Mouse (Mus musculus) cerebellum, adult 2 months (tissue): ENCODE measurements at regions not wholly inside any gene's neighbourhood (a gene's known extent, or its start where the extent isn't known, plus 50 kb on each side); places are given as distances from the start of the nearest gene placed in this dataset.

Experiments
- DNase-seq, 2 experiments: peaks; one replicate each; pipeline ENCODE4 v3.0.0; 2021
- H3K27ac ChIP-seq: fragments of 200-500 bp; 2 replicates; pipeline ENCODE4 v1.5.1; 2012; ENCODE audit warnings: low read length, control low read depth, inconsistent platforms; ENCODE audit not compliant: insufficient read depth
- H3K27me3 ChIP-seq: fragments of 200-500 bp; 2 replicates; pipeline ENCODE4 v1.6.1; 2012; ENCODE audit warnings: inconsistent platforms, mild to moderate bottlenecking, low read length, moderate library complexity; ENCODE audit not compliant: control insufficient read depth, insufficient read depth
- H3K4me1 ChIP-seq: fragments of 200-500 bp; 2 replicates; pipeline ENCODE4 v1.6.1; 2011; ENCODE audit warnings: low read length; ENCODE audit not compliant: control insufficient read depth, insufficient read depth
- H3K4me3 ChIP-seq: fragments of 200-500 bp; replicated peaks from 2 replicates; pipeline ENCODE3; 2011; ENCODE audit warnings: mild to moderate bottlenecking, low read depth, low read length, control low read depth; ENCODE audit not compliant: insufficient read depth
- CTCF ChIP-seq: fragments of 200-500 bp; IDR thresholded peaks from 2 replicates; pipeline ENCODE4 v1.5.1; 2011; ENCODE audit warnings: low read depth, mild to moderate bottlenecking, control low read depth, low read length, moderate library complexity, borderline replicate concordance; ENCODE audit not compliant: insufficient read depth
- POLR2A ChIP-seq: fragments of 200-500 bp; IDR thresholded peaks from 2 replicates; pipeline ENCODE4 v1.6.1; 2011; ENCODE audit warnings: low read length, control low read depth, borderline replicate concordance; ENCODE audit not compliant: insufficient read depth
- WGBS: fragments of 180-500 bp; shearing (Covaris S2); methylation state at CpG from one replicate; pipeline ENCODE4 v1.1.7; 2018; 5-methylcytosine and 5-hydroxymethylcytosine counted together

DNA sequence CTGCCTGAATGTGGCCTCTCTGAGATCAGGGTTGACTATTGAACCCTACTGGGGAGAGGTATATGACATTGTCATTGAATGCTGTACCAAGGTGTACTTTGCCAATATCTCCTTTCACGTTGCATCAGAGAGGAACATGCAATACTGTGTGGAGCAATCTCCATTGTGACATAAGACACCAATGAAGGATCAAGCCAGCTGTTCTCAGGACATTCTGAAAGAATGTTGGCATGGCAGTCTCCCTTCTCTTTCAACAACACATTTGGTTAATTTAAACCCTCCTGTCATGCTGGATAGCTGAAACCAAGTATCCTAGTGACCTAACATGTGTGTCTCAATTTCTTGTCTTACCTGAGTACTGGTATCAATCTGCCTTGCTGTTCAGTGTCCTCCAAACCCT lies 159.5 kb downstream of the Ttc8 start:
- no peak overlapping the region for H3K27ac ChIP-seq
- 81% methylated on average over 1 of the region's 1 CpGs for WGBS
- H3K4me1 ChIP-seq: no peaks in the 10 kb centered on the region
- no peak overlapping the region for H3K4me3 ChIP-seq
- H3K27me3 ChIP-seq: no peaks in the 10 kb centered on the region
- TF ChIP-seq CTCF: no peak
- no peak for DNase-seq

DNA sequence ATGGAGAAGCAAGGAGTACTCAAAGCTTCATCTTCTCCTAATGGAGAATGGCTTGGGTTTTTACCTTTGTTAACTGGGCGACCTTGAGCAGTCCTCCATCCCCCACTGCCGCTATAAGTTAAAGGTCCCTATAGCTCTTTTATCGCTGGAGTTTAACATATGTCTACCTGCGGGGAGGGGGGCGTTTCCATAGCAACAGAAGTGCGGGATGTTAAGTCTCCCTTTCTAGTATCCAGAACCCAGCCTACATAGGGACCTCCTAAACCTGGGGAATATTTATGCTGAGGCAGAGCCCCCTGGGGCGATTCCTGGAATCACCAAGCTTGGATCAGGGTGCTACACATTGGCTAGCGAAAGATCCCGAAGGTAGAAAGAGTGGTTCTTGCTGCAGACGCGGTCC lies 163.2 kb downstream of the Ttc8 start:
- no peak overlapping the region for H3K4me3 ChIP-seq
- DNase-seq: no peak
- TF ChIP-seq CTCF (no peak), POLR2A (no peak)
- H3K27ac ChIP-seq: no peak overlapping the region
- no peaks in the 10 kb centered on the region for H3K27me3 ChIP-seq
- H3K4me1 ChIP-seq: no peaks in the 10 kb centered on the region
- WGBS: 53% methylated on average over 11 of the region's 11 CpGs

DNA sequence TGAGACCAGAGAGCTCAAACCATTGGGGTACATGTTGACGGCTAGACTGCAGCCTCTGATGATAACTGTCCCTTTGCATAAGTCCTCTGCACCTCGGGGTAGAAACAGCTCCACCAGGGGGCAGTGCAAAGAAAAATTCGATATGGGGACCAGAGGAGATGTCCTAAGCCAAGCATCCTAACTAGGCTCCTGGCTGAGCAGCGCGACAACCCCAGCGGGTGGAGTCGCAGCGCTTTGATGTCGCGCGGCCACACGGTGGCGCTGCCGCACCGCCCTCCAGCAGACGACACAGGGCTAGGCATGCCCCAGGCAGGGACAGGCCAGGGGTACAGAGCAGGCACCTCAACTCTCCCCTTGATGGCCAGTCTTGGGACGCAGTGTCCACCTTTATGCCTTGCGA lies 163.8 kb downstream of the Ttc8 start:
- Histone ChIP-seq H3K4me3 (no peak overlapping the region), H3K27ac (no peak overlapping the region), H3K4me1 (no peaks in the 10 kb centered on the region), H3K27me3 (no peaks in the 10 kb centered on the region)
- TF ChIP-seq POLR2A (no peak), CTCF (peak; percentile 99)
- under 1% methylated on average over 18 of the region's 18 CpGs for WGBS
- peak; percentile 89 to 91 for DNase-seq

DNA sequence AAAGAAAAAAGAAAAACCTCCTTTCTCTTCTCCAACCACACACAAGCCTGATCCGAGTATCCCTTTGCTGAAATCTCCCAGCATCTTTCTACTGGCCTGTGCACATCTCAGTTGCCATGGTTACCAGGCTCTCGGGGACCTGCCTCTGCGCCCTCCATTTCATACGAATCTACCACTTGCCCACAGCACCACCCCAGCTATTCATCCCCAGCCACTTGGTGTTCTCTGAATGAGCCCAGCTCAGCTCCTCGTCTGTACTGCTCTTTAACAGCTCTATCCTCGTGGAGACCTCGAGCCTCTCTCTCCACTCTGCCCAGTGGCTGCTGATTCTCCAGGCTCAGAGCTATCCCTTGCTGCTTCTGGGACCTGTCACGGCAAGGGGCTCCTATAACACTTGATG lies 166.9 kb downstream of the Ttc8 start:
- WGBS: 59% methylated on average over 8 of the region's 8 CpGs

DNA sequence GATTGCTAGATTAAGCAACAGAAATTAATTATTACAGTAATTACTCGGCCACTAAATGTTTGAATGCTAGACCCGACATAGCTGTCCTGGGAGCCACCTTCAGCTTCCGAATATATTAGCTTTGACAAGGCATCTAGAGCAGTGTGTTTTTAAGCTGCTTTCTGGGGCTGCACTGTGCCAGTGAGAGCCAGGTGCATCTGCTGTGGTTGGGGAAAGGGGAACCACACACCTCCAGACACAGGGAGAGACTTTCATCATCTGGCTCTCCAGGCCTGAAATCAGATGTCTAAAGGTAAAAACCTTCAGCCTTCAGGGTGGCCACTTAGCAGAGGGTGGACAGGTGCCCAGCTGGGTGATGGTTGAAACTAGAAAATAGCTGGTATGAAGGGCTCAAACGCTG lies 171.4 kb downstream of the Ttc8 start:
- no peaks in the 10 kb centered on the region for H3K4me1 ChIP-seq
- TF ChIP-seq CTCF (no peak), POLR2A (no peak)
- H3K27me3 ChIP-seq: no peaks in the 10 kb centered on the region
- WGBS: 69% methylated on average over 4 of the region's 4 CpGs
- DNase-seq: no peak
- no peak overlapping the region for H3K27ac ChIP-seq
- no peak overlapping the region for H3K4me3 ChIP-seq

More for the DNA sequence above, 166.9 kb downstream of the Ttc8 start:
- no peaks in the 10 kb centered on the region for H3K4me1 ChIP-seq
- H3K27me3 ChIP-seq: no peaks in the 10 kb centered on the region
- no peak overlapping the region for H3K27ac ChIP-seq
- no peak for TF ChIP-seq CTCF
- no peak for DNase-seq
- H3K4me3 ChIP-seq: no peak overlapping the region

DNA sequence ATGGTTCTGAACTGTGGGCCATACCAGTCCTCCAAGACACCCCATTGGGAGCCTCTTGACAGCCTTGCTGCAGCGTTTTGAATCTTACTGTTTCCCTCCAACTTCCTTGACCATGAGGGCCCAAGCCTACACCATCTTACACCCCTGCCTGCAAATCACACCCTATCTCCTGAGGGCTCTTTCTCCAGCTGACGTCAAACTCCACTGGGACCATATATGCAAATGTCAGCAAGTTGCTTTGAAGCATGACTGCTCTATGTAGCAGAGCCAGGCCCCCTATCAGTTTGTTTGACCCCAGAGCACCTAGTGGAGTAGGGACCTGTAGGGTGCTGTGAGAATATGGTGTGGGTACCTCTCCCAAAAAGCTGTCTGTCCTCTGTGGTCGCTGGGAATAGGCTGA lies 172.8 kb downstream of the Ttc8 start:
- no peak for TF ChIP-seq CTCF
- Histone ChIP-seq H3K4me3 (no peak overlapping the region), H3K27me3 (no peaks in the 10 kb centered on the region), H3K27ac (no peak overlapping the region), H3K4me1 (peaks cover 6% of the 10 kb centered on the region; the same call in 1 of the 2 replicates)
- WGBS: 65% methylated on average over 3 of the region's 3 CpGs
- no peak for DNase-seq

DNA sequence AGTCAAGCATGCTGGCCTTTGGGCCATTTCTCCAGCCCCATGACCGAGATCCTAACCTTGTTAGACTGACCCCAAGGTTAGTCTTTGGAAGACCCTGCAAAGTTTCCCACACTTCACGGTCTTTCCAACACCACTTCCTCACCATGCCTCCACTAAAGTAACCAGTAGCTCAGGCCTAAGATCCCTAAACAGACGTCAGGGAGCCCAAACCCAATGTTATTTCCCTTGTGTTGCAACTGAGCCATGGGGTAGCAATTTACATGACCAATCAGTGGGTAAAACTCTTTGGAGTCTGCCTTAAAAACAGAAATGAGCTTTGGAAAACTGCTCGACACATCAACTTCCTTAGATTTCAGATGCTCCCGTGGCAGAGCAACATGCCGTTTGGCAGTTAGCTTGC lies 173.6 kb downstream of the Ttc8 start:
- H3K4me1 ChIP-seq: peaks cover 6% of the 10 kb centered on the region; the same call in 1 of the 2 replicates
- no peak for DNase-seq
- H3K4me3 ChIP-seq: no peak overlapping the region
- H3K27me3 ChIP-seq: no peaks in the 10 kb centered on the region
- no peak for TF ChIP-seq CTCF
- no peak for TF ChIP-seq POLR2A
- 83% methylated on average over 6 of the region's 6 CpGs for WGBS
- no peak overlapping the region for H3K27ac ChIP-seq

DNA sequence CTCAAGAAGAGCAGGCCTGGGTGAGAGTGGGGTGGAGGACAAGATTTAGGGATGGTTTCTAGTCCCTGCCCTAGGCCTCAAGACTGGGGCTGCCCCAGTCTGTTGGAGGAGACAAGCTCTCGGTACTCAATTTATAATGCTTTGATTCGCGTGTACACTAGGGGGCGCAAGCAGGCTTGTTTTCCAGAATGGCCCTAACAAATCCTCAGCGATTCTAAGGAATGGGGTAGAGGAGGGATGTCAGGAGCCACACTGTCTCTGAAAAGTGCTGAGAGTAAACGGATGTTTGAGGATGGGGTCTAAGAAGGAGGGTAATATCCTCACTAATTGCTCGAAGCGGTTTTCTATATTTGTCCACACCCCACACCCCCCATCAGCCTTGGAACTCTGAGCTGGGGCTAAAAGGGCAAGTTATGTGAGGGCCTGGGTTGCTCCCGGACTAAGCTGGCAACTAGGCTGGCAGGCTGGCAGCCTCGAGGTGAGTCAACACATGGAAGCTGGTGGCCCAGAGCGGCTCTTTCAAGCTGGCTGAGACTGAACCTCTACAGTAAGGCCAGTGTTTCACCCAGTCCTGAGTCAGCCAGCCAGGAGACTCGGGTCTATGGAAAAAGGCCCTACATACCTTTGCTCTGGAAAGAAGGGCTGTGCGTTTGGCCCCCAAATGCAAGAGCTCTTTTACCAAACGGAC lies 176.7 kb downstream of the Ttc8 start:
- TF ChIP-seq CTCF (peak; percentile 84), POLR2A (no peak)
- peak; percentile 85 to 90 for DNase-seq
- H3K27me3 ChIP-seq: no peaks in the 10 kb centered on the region
- H3K27ac ChIP-seq: peak overlapping the region; percentile 27; the same call in 1 of the 2 replicates
- H3K4me3 ChIP-seq: no peak overlapping the region
- H3K4me1 ChIP-seq: peaks cover 6% of the 10 kb centered on the region; the same call in 1 of the 2 replicates
- 15% methylated on average over 14 of the region's 14 CpGs for WGBS
